In the genomic region with DNA sequence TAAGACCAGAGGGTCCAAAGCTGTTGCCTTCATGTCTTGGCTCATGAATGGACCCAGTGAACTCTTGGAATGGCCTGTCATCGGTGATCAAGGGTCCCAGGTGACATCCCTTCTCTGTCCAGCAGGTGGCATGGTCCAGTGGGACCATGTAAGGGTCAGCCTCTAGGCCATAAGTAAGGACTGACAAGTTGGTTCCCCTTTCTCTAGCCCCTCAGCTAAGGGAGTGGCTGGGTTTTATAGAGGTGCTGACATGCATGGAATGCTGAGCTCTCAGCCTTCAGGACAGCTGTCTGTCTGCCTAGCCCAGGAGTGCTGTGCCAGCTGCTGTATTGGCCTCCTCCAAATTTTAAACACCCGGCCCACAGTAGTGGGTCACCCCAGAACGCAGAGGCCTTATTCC, we compare ENCODE assay signal across 7 mouse cellular contexts. TPM values are rescaled to one million over a fixed set of nuclear protein-coding genes. Genes with fewer than 3 reads are reported as not detected.
DNase-seq lines count a peak whose midpoint lies in the region; ATAC-seq and TF ChIP-seq lines count a peak whose summit lies in the region.

No protein-coding gene starts in this region.

- DNase-seq in layer of hippocampus, postnatal 10 days (ENCODE audit: low spot score in 2 of 2): peak; percentile 47 to 54
- DNase-seq in layer of hippocampus, postnatal 36 days: no peak
- peak; percentile 11 for DNase-seq in ES-E14 (ENCODE audit: low read depth, low spot score)
- DNase-seq in heart, postnatal 10 days: peak; percentile 58 to 77
- DNase-seq in lung, embryonic 14.5 days: peak; percentile 71
- DNase-seq in right cerebral cortex, postnatal 25 days: no peak

- H3K9ac ChIP-seq in ES-E14 (ENCODE audit: insufficient read depth, low read depth, low read length, poor library complexity, severe bottlenecking): no peak overlapping the region
- H3K9ac ChIP-seq in lung, embryonic 14.5 days: no peak overlapping the region

- H3K4me3 ChIP-seq in ES-E14 (ENCODE audit: insufficient read depth in 1 of 2, low read depth in 1 of 2, low read length in 2 of 2, poor library complexity in 1 of 2, severe bottlenecking in 1 of 2): no peak overlapping the region
- no peak overlapping the region for H3K4me3 ChIP-seq in bone marrow, adult 2 months (replicated peaks; ENCODE audit: control insufficient read depth, low read depth, low read length)
- no peak overlapping the region for H3K4me3 ChIP-seq in lung, embryonic 14.5 days (ENCODE audit: low read depth, low read length)

- TF ChIP-seq POLR2A in bone marrow, adult 2 months (IDR thresholded peaks at IDR 0.05; ENCODE audit: borderline replicate concordance, control insufficient read depth, low read depth, low read length): no peak

- 47% methylated on average over 3 of the region's 3 CpGs for WGBS in bone marrow, adult 2 months
- WGBS in lung, embryonic 14.5 days: 61% methylated on average over 3 of the region's 3 CpGs

- no peak overlapping the region for H3K4me2 ChIP-seq in lung, embryonic 14.5 days

- in situ Hi-C loops in ES-E14 (cut with MboI; ENCODE audit: low sequenced_read_pairs in 2 of 2, unreplicated experiment in 2 of 2): no loop called here

- no peak overlapping the region for H3K27ac ChIP-seq in ES-E14 (ENCODE audit: insufficient read depth, low read depth, low read length, poor library complexity, severe bottlenecking)
- H3K27ac ChIP-seq in bone marrow, adult 2 months (ENCODE audit: control insufficient read depth, insufficient read depth, low read depth, low read length, poor library complexity): no peak overlapping the region
- H3K27ac ChIP-seq in lung, embryonic 14.5 days (ENCODE audit: low read depth): no peak overlapping the region

- no peaks in the 10 kb centered on the region for H3K36me3 ChIP-seq in ES-E14 (ENCODE audit: control insufficient read depth, insufficient read depth, low read length, poor library complexity, severe bottlenecking)
- no peaks in the 10 kb centered on the region for H3K36me3 ChIP-seq in lung, embryonic 14.5 days (ENCODE audit: insufficient read depth)

- no peaks in the 10 kb centered on the region for H3K9me3 ChIP-seq in ES-E14 (ENCODE audit: control insufficient read depth, insufficient read depth, low read depth, low read length)
- H3K9me3 ChIP-seq in lung, embryonic 14.5 days (ENCODE audit: low read depth, low read length): no peaks in the 10 kb centered on the region

- no peaks in the 10 kb centered on the region for H3K4me1 ChIP-seq in ES-E14 (ENCODE audit: control insufficient read depth in 2 of 2, insufficient read depth in 2 of 2, low read length in 2 of 2, poor library complexity in 1 of 2)
- no peaks in the 10 kb centered on the region for H3K4me1 ChIP-seq in bone marrow, adult 2 months (ENCODE audit: control insufficient read depth, insufficient read depth, low read length)
- H3K4me1 ChIP-seq in lung, embryonic 14.5 days (ENCODE audit: insufficient read depth): peaks cover 23% of the 10 kb centered on the region

- intact Hi-C loops in heart, postnatal 10 days (cut with DNase I): loop anchor here (2.0 kb wide), 1 partner anchor 159 kb away; no protein-coding TSS in a partner anchor

- ATAC-seq in lung, embryonic 14.5 days (ENCODE audit: insufficient read depth): no peak

- peaks cover 6% of the 10 kb centered on the region; the same call in 1 of the 2 replicates for H3K27me3 ChIP-seq in lung, embryonic 14.5 days (ENCODE audit: insufficient read depth, low read length)

- TF ChIP-seq CTCF in bone marrow, adult 2 months (IDR thresholded peaks at IDR 0.05; ENCODE audit: control insufficient read depth, insufficient read depth, low read length): peak; percentile 67
- TF ChIP-seq CTCF in lung, embryonic 14.5 days (IDR thresholded peaks at IDR 0.05; ENCODE audit: low read depth): peak; percentile 77

TF ChIP-seq in ES-E14, 5 proteins besides CTCF, POLR2A, EP300 and RAD21:
- TF ChIP-seq CHD2 (IDR thresholded peaks at IDR 0.05; ENCODE audit: low read depth, low read length) (no peak), HCFC1 (IDR thresholded peaks at IDR 0.05; ENCODE audit: borderline replicate concordance, insufficient read depth, low read length) (no peak), ZNF384 (IDR thresholded peaks at IDR 0.05; ENCODE audit: low read depth, low read length) (no peak), MAFK (IDR thresholded peaks at IDR 0.05; ENCODE audit: insufficient read depth, low read depth, low read length) (no peak), ZC3H11A (IDR thresholded peaks at IDR 0.05; ENCODE audit: borderline replicate concordance, low read depth, low read length) (no peak)
TF ChIP-seq in ES-E14: peak in this region for 0.

RNA-seq across cellular contexts. Expression of a gene that starts 3.5 kb away (rescaled TPM):
- 1 to 10 TPM; 1.0 to 1.4 TPM for total RNA-seq in layer of hippocampus, postnatal 10 days (2021)
- under 1 TPM; 0.46 to 0.77 TPM for total RNA-seq in layer of hippocampus, postnatal 36 days (2021)
- total RNA-seq in ES-E14 (2012; rRNA removed): not detected in 2 replicates
- not detected in 2 replicates for polyA plus RNA-seq in bone marrow, adult 2 months (2011; ENCODE audit: insufficient read depth, insufficient read length, low replicate concordance, missing spikeins)
- under 1 TPM in 1 of 2 experiments, not detected in 1; 0.22 TPM for total RNA-seq in heart, postnatal 10 days (2021)
- polyA plus RNA-seq in lung, embryonic 14.5 days (2014; fragmentation: Nextera tagmentation; extraction: Ambion mirVana): 0.17 and 0.18 TPM in 2 replicates

RNA-seq across cellular contexts. Expression of a gene that starts 3.7 kb away (rescaled TPM):
- 10 to 100 TPM; 16.1 to 18.1 TPM for total RNA-seq in layer of hippocampus, postnatal 10 days (2021)
- total RNA-seq in layer of hippocampus, postnatal 36 days (2021): 10 to 100 TPM; 10.5 to 12.3 TPM
- total RNA-seq in ES-E14 (2012; rRNA removed): 0.36 TPM in 1 of 2 replicates, not detected in the other
- 0.85 TPM in 1 of 2 replicates, not detected in the other for polyA plus RNA-seq in bone marrow, adult 2 months (2011; ENCODE audit: insufficient read depth, insufficient read length, low replicate concordance, missing spikeins)
- 10 to 100 TPM in 1 of 2 experiments, 1 to 10 TPM in 1; 8.7 to 19.4 TPM for total RNA-seq in heart, postnatal 10 days (2021)
- 19.2 and 21.0 TPM in 2 replicates for polyA plus RNA-seq in lung, embryonic 14.5 days (2014; fragmentation: Nextera tagmentation; extraction: Ambion mirVana)

RNA-seq across cellular contexts. Expression of a gene that starts 47.7 kb away (rescaled TPM):
- total RNA-seq in layer of hippocampus, postnatal 10 days (2021): 10 to 100 TPM; 44.3 to 44.9 TPM
- 10 to 100 TPM; 40.1 to 44.9 TPM for total RNA-seq in layer of hippocampus, postnatal 36 days (2021)
- 1.2 and 2.4 TPM in 2 replicates for total RNA-seq in ES-E14 (2012; rRNA removed)
- 6.3 and 26.1 TPM in 2 replicates for polyA plus RNA-seq in bone marrow, adult 2 months (2011; ENCODE audit: insufficient read depth, insufficient read length, low replicate concordance, missing spikeins)
- total RNA-seq in heart, postnatal 10 days (2021): under 1 TPM in 1 of 2 experiments, not detected in 1; 0.14 TPM
- 0.28 and 0.35 TPM in 2 replicates for polyA plus RNA-seq in lung, embryonic 14.5 days (2014; fragmentation: Nextera tagmentation; extraction: Ambion mirVana)

Comparison
In these comparisons a context has a peak if more than half of its experiments do, and no peak if none do; other contexts are left out.
1. DNase-seq: peak in layer of hippocampus, postnatal 10 days (2 of 2), ES-E14 (single experiment), heart, postnatal 10 days (2 of 2) and lung, embryonic 14.5 days (single experiment); none in layer of hippocampus, postnatal 36 days (0 of 2) and right cerebral cortex, postnatal 25 days (single experiment).
2. RNA of a gene that starts 47.7 kb away (total RNA-seq): 44.3 to 44.9 TPM in layer of hippocampus, postnatal 10 days and 40.1 to 44.9 TPM in layer of hippocampus, postnatal 36 days; 1.2 to 2.4 TPM in ES-E14 and 0.14 TPM in heart, postnatal 10 days; every median in the first group is over 10 times any median in the second.